Mouse (Mus musculus) neutrophil, adult 5-6 weeks (primary cell): ENCODE data around the gene Olfml2b. TPM values are rescaled to one million over a fixed set of nuclear protein-coding genes. Genes with fewer than 3 reads are reported as not detected.

Experiments
- ATAC-seq: fragments of 151-379, 151-347 bp; 2 replicates; pipeline ENCODE4 v1.8.0; 2017; ENCODE audit warnings: mild to moderate bottlenecking, moderate TSS enrichment; ENCODE audit not compliant: insufficient number of reproducible peaks, poor library complexity, low FRiP score, severe bottlenecking; ENCODE audit errors: extremely low read depth
- total RNA-seq: library from RNA; stranded (forward); fragments of 200-1000 nt; gene quantifications from 2 replicates; pipeline ENCODE4 v1.2.3, GENCODE M21; 2017

The Olfml2b gene
- total RNA-seq, 1 experiment from 2014 or later: 1.5 TPM

- no peak for ATAC-seq
Observed at GRCm38 (mm10) chr1:170638941-170639340, 5.4 kb upstream of the Olfml2b start.

- ATAC-seq: no peak
Observed at GRCm38 (mm10) chr1:170645896-170646605, 1.7 kb downstream of the Olfml2b start.

- ATAC-seq: no peak
Observed at GRCm38 (mm10) chr1:170646606-170647287, 2.4 kb downstream of the Olfml2b start.

GRCm38 (mm10) chr1:170647381-170647780 lies 3.0 kb downstream of the Olfml2b start:
- no peak for ATAC-seq

- ATAC-seq: no peak
Observed at GRCm38 (mm10) chr1:170647971-170648514, 3.7 kb downstream of the Olfml2b start.

GRCm38 (mm10) chr1:170651046-170651723 lies 6.9 kb downstream of the Olfml2b start:
- no peak for ATAC-seq

- no peak for ATAC-seq
Observed at GRCm38 (mm10) chr1:170651989-170652740, 7.8 kb downstream of the Olfml2b start.

- no peak for ATAC-seq
Observed at GRCm38 (mm10) chr1:170655280-170655917, 11.1 kb downstream of the Olfml2b start.

- no peak for ATAC-seq
Observed at GRCm38 (mm10) chr1:170656518-170657227, 12.3 kb downstream of the Olfml2b start.

- ATAC-seq: no peak
Observed at GRCm38 (mm10) chr1:170657228-170657521, 12.8 kb downstream of the Olfml2b start.

- no peak for ATAC-seq
Observed at GRCm38 (mm10) chr1:170657643-170658314, 13.4 kb downstream of the Olfml2b start.

GRCm38 (mm10) chr1:170659260-170659659 lies 14.9 kb downstream of the Olfml2b start:
- no peak for ATAC-seq

- no peak for ATAC-seq
Observed at GRCm38 (mm10) chr1:170664620-170665185, 20.4 kb downstream of the Olfml2b start.

GRCm38 (mm10) chr1:170665200-170665599 lies 20.9 kb downstream of the Olfml2b start:
- no peak for ATAC-seq

GRCm38 (mm10) chr1:170674184-170674775 lies 29.9 kb downstream of the Olfml2b start:
- no peak for ATAC-seq

- no peak for ATAC-seq
Observed at GRCm38 (mm10) chr1:170677681-170678080, 33.3 kb downstream of the Olfml2b start.

- no peak for ATAC-seq
Observed at GRCm38 (mm10) chr1:170678861-170679260, 34.5 kb downstream of the Olfml2b start.
